Mouse (Mus musculus) yolk sac, embryonic 10.5 days (tissue): ENCODE data around the gene Grn.
"Not testable (repeated sequence)": the region's sequence is repeated elsewhere in the genome, so short reads cannot be mapped to it uniquely, and the experiment has no call there.

Experiments
- DNase-seq: peaks from one replicate; pipeline ENCODE4 v3.0.0-alpha.2; 2017; ENCODE audit warnings: low spot score

Gene Grn

DNA sequence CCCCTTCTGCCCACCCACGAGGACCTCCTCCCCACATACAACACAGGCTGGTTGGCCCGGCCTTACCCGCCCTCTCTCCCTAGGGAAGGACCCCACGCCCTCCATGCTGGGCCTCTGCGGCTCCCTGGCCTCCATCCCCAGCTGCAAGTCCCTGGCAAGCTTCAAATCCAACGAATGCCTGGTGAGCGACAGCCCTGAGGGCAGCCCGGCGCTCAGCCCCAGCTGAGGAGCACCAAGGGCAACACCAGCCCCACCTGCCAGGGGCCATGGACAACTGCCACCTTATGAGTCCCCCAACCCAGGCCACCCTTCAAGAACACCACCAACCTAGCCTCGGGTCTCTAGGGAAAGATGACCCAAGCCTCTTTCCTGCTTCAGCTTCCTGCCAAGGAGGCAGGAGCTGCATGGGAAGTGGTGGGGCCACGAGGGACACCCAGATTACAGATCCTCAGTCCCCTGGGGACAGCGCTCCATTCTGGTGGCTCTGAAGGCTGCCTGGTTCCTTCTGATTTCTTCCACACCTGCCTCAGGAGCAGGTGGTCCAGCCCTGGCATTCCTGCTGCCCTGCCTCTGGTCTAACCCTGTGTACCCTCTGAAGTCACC lies 28.1 kb upstream of the Grn start:
- DNase-seq = no peak

DNA sequence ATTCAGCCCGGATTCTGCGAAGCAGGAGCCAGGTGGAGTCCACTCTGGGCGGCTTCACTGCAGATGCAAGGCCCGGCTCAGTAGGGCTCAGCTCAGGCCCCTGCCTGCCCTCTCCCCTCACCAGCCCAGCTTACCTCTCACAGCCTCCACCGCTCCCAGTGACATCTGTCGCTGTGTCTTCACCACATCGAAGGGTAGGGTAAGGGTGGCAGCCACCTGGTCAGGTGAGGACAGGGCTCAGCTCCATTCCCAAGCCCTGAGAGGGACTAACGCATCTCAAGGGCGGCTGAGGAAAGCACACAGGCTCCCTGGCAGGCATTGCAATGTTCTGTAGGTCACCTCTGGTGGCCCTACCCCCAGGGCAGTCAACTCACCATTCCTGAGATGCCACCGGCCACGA lies 26.5 kb upstream of the Grn start:
- DNase-seq = no peak

DNA sequence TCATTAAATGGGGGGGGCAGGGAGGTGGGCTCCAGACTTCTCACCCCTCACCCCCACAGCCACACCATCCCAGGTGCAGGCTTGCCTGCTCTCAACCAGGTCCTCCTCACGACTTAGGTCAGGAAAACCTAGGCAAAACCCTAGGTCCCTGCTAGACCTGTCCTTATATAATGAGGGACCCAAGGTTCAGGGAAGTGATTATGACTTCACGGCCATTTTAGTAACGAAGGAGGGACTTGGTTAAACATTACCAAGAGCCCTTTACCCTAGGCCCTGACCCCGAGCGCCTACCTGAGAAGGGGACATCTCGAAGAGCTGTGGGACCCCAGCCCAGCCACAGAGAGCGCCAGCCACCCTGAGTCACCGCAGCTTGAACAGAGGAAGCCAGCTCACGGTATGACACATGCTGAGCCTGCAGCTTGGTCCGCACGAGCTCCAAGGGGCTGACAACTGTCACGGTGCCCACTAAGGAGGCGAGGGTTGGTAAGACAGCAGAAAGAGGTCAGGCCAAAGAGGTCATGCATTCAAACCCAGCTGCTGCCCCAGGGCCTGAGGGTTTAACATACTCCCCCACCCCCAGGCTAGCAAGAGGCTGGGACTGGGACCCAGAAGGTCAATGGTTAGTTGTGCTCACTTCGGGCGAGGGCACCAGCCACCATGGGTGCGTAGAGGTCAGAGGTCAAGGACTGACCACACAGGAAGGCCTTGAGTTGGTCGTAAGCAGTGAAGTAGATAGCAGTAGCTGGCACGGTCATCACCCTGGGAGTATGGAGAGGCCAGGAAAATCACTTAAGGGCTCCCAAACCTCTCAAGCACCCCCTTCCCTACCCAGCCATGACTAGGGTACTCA lies 25.7 kb upstream of the Grn start:
- DNase-seq = peak; percentile 59

DNA sequence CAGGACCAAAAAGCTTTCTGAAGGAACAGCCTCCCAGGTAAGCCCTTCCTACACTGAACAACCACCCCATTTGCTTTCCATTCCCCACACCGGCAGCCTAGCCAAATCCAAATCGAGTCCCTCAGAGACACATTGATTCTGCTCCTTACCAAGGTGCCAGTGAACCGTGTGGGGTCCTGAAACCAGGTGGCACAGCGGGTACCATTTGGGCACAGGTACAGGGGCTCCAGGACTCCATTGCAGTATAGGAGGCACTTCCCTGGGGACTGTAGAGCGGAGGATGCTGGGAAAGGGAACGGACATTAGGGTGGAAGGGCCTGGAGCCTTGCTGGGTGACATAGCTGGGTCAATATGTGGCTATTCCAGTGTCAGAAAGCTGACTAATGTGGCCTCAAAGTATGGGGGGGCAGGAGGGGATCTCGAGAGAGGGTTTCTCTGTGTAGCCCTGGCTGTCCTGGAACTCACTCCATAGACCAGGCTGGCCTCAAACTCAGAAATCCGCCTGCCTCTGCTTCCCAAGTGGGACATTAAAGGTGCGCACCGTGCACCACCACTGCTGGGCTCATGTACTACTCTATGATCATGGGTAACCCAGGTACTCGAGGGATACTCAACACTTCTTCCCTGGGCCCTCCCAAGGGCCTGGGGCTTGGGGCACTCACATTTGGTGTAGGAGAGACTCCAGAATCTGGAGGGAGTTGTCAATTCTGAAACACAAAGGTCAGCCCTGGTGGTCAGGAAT lies 24.4 kb upstream of the Grn start:
- no peak for DNase-seq

DNA sequence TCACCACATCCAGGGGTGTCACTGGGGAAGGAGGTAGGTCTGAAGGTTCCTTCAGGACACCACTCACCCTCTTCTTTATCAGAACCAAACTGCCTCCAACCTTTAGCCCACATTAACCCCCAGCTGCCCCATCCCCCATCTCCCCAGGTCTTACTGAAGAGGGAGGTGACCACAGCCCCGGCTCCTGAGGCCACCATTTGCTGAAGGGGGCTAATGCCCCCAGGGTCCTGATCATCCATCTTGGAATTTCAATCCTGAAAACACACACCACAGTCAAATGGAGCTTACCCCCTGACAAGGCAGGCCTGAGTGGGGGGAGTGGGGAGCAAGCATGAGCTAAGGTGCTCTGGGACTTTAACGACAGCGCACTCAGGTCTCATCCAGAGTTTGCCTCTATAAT lies 23.7 kb upstream of the Grn start:
- no peak for DNase-seq

DNA sequence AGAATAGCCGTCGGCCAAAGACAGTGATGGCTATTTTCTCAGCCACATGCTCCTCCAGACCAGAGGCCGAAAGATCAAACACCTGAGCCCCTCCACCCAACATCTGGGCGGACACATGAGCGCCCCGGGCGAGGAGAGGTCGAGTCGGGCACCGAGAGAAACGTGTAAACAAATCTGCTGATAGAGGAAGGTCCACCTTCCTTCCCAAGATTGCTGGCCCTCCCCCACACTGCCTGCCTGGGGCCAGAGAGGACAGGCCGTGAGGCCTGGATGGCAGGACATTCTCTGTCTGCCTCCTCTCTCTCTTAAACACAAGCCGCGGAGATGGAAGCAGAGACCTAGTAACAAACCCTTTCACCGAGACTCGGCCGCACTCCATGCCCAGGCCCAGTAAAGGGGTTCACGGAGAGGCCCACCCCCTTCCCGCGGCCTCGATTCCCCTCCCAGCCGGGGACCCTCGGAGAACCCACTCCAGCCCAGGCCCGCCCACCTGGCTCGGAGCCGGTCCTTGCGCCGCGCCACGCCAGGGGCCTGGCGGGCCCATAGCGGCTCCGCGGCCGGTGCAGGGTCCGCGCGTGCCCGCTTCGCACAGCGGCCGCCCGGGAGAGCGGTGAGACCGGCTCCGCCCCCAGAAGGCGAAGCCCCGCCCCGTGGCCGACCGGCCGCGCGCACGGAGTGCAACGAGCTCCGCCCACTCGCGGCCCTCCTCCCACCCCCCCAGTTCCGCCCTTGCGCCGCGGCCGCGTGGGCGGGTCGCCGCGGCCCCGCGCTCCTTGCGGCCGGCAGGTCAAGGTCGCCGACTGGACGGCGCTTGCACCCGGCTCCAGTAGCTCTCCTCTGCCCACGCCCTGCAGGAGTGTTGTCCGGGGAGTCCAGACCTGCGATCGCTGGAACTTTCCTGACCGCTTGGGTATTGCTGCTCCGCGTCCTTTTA lies 22.9 kb upstream of the Grn start:
- DNase-seq = peak; percentile 93

DNA sequence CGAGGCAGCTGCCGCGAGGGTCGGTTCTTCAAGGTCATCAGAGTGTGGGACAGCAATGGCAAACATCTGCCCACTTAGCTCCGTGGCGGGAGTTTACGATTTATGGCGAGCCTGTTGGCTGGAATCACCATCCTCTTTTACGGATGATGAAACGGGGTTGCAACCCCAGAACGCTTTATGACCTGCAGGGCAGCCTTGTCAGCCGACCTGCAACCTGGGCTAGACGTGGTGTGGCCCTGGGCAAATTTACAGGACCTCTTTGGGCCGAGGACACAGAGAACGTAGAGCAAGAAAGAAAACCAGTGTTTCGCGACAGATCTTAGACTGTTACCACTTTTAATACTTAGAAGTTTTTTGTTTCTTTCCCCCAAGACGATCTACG lies 22.3 kb upstream of the Grn start, which contains the start of gene Slc25a39:
Slc25a39 (minus strand) TSS at position 113 of the 382 bp plus-strand sequence.
- no peak for DNase-seq

DNA sequence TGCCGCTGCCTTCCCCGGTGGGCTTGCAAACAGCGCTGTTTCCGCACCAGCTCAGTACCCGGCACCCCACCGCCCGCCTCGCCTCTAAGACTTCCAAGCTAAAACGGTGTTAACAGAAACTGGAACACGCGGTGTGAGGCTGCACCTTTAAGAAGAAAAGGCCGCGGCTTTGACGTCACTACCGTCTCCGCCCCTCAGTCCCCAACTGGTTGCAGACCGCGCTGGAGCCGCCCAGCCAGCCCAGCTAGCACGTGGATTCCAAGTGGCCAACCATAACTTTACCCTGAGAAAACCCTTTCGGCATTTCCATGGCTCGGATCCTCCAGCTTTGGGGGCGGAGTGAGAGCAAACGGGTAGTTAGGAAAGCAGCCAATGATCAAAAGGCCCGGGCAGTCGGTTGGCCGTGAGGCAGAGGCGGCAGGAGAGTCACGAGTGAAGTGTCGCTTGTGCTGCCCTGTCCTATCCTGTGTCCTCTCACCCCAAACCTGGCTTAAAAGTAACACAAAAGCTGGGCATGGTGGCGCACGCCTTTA lies 21.7 kb upstream of the Grn start:
- DNase-seq = peak; percentile 99

DNA sequence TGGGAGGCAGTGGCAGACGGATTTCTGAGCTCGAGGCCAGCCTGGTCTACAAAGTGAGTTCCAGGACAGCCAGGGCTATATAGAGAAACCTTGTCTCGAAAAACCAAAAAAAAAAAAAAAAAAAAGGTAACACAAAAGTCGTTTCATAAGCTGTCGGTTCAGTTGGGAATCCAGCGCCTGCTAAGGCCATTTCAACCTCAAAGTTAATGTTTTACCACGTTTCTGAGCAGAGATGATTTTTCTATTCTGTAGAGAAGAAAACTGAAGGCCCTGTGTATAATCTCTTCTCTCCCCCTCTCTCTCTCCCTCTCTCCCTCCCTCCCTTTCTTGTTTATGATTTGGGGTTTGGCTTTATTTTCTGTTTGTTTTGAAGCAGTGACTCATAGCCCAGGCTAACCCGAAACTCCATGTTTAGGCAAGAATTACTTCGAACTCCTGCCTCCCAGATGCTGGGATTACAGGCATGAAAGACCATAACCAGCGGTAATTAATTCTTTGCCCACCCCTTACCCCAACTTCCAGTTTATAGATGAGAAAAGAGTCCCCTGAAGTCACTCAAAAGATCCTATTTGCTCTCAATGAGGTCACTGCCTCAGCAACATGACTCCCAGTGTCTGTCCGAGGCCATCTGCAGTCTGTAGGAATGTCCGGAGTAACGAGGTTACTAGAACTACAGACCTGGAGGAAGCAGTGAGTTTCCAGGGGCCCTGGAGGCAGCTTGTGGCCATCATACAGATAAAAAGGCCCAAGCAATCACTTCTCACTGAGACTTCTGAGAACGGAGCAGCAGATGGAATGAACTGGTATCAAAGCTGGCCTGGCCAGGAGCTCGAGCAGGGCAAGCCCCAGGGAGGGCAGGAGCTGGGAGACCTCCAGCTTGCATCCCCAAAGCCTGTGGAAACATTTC lies 21.0 kb upstream of the Grn start:
- no peak for DNase-seq

DNA sequence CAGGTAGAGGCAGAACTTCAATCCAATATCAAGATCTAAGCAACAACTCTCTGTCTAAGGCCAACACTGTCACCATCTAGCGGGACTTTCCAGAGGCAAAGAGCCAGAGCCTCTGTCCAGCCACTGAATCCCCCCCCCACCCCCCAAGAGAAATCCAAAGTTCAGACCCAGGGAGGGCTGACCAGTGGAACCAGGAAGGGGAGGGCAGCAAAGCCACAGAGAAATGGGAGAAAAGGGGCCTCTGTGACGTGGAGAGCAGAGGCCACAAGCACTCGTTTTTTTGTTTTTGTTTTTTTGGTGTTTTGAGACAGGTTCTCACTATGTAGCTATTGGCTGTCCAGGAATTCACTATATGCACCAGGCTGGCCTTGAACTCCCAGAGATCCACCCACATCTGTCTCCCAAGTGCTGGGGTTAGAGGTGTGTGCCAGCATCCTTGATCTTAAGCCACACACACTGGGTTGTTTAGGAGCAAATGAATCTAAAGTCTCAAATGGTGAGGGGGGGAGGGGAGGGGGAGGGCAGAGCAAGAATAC lies 20.3 kb upstream of the Grn start:
- DNase-seq = peak; percentile 39

DNA sequence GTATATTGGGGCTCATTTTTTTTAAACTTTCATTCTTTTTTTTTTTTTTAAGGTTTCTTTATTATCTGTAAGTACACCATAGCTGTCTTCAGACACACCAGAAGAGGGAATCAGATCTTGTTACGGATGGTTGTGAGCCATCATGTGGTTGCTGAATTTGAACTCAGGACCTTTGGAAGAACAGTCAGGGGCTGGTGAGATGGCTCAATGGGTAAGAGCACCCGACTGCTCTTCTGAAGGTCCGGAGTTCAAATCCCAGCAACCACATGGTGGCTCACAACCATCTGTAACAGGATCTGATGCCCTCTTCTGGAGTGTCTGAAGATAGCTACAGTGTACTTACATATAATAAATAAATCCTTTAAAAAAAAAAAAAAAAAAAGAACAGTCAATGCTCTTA lies 19.8 kb upstream of the Grn start:
- not testable (repeated sequence) for DNase-seq

DNA sequence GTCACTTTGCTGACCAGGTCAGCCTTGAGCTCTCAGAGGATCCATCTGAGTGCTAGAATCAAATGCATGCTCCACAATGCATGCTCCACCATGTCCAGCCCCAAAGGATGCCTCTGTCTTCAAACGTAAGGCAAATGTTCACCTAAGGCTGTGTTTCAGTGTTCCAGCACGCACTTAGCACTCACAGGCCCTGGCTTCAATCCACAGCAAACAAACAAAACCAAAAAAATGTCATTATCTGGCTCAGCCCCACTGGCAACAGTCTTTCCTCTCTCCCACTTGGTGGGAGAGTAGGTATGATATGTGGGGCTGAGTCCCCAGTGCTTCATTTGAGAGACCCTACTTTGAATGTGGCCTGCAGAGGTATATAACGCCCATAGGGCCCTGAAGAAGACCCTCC lies 19.1 kb upstream of the Grn start:
- no peak for DNase-seq

DNA sequence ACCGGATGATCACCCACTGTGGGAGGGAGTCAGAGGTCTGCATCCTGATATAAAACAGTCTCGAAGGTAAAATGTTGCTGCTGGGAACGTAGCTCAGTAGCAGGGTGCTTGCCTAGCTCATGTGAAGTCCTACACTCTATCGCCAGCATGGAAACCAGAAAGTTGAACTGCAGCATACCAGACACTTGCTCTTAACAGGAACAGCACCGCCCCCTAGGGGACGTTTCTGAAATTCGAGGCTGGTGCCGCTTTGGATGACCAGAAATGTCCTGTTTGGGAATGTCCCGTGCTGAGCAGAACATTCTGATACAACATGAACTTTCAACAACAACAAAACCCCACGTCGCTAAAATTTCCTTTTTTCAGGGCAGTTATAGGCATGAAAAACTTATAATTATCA lies 18.4 kb upstream of the Grn start:
- DNase-seq = peak; percentile 82

DNA sequence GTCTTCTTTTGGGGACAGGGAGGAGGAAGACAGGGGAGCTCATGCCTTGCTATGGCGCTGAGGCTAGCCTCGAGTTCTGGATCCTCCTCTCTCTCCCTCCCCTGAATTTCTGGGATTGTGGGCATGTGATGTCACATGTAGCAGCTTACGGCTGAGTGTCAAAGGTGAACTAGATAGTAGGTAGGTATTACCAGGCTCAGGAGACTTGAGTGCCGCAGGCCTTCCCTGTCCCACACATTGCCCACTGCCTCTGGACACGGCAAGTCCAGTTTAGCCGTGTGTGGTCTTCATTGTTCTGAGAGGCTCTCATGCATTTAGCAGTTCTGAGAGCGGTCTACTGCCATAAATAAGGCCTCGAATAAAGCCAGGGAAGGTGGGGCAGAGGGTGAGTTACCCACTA lies 17.1 kb upstream of the Grn start:
- DNase-seq = no peak

DNA sequence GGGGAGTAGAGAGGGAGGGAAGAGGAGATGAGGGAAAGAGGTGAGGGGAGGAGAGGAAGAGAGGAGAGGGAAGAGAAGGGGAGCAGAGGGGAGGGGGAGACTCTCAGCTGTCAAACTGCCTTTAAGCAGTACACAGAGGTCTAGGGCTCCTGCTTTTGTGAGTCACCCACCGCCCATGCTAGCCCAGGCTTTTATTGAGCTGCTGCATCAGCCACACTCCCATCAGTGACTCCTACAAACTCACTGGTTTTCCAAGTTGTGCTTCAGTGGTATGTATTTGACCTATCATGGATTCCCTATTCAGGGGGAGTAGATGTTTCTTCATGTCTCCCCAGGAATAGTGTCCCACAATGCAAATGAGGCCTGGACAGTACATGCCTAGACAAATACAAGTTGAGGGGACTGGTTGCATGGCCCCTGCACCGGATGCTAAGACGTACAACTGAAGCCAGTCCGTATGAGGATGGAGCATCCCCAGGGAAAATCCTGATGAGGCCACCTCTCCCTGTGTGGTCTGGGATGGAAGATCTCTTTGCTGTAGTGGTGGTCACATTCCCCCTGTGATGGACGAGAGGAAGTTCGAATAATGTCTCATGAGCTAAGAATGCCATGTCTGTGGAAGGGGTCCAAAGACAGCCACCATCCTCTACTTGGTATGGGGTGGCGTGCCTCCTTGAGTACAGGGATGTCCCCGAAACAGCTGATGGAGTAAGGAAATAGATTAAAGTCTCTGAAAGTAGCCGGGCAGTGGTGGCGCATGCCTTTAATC lies 14.9 kb upstream of the Grn start:
- DNase-seq = no peak

DNA sequence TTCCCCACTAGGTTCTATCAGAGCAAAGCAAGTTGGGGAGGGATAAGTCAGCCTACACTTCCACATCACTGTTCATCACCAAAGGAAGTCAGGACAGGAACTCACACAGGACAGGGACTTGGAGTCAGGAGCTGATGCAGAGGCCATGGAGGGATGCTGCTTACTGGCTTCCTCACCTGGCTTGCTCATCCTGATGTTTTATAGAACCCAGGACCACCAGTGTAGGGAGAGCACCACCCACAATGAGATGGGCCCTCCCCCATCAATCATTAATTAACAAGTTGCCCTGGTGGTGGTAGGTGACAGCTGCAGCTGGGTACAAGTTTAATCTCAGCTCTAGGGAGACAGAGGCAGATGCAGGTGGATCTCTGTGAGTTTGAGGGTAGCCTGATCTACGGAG lies 13.0 kb upstream of the Grn start:
- no peak for DNase-seq

DNA sequence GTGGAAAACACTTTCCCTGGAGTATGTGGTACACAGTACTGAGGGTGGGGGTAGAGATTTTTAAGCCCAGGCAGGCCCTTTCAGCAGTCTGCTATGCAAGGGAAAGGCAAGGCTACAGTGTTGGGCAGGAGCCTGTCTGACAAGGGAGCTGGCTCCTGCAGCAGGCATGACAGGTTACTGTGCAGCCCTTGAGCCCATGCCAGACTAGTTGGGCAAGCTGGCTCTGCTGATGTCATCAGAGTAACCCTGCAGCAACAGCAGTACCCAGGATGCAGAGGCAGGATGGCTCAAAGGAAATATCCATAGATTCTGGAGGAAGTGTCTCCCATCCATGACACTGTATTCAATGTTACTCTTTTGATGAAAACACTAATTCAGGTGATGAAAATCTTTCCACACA lies 11.2 kb upstream of the Grn start:
- DNase-seq = no peak

DNA sequence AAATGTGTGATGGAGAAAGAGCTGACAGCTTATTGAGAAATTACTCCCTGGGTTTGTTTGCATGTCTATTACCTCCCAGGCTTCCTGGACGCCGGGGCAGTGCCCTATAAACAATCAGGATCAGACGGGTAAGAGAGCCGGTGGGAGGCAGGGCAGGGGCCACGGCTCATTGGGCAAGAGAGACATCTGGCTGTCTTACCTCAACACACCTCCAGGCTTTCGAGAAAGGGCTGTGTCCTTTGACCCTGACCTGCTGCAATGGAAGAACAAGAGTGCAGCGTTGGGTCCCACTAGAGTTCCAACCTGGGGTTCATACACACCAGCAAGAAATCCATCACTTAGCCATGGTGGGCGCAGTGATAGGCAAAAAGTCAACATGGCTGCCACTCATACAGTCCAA lies 8.6 kb upstream of the Grn start:
- DNase-seq = no peak

DNA sequence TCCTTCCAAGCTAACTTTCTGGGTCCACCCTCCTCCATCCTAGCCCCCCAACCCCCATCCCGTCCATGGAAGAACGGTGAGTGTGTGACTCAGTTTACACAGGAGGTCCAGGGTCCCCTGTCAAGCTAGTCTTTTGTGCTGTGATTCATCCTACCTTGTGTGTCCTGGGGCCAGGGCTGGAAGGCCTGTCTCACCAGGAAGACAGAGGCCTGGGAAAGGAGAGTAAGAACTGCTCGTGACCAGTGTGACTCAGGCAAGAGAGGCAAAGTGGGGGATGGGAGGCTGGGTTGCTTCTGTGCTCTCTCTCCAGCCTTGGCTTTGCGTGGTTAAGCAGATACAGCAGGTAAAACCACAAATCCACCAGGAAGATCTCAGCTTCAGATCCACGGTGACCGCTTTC lies 5.4 kb upstream of the Grn start:
- DNase-seq = no peak
